Mouse (Mus musculus): ENCODE data around the gene Neb.

GRCm38 (mm10) chr2:52420001-52420710 is 41.9 kb upstream of the Neb start:
- TF ChIP-seq CEBPB (IDR thresholded peaks at IDR 0.05; ENCODE audit: insufficient read depth, poor library complexity, severe bottlenecking) (no peak), TCF12 (IDR thresholded peaks at IDR 0.05; ENCODE audit: insufficient read depth, poor library complexity, severe bottlenecking) (no peak), MYOG (IDR thresholded peaks at IDR 0.05; ENCODE audit: control insufficient read depth in 1 of 3, insufficient read depth in 1 of 3, insufficient read length in 2 of 3, low read depth in 2 of 3) (no peak), POLR2A (IDR thresholded peaks at IDR 0.05; ENCODE audit: insufficient read length, low read depth) (no peak), MAX (IDR thresholded peaks at IDR 0.05; ENCODE audit: low read depth) (no peak), SRF (IDR thresholded peaks at IDR 0.05; ENCODE audit: control insufficient read depth, insufficient read length, low read depth) (no peak), USF1 (IDR thresholded peaks at IDR 0.05; ENCODE audit: low read depth) (no peak), E2F4 (IDR thresholded peaks at IDR 0.05; ENCODE audit: insufficient read depth) (no peak), MYOD1 (IDR thresholded peaks at IDR 0.05; ENCODE audit: control insufficient read depth in 1 of 3, insufficient read length in 2 of 3, low read depth in 2 of 3) (no peak), POLR2AphosphoS2 (IDR thresholded peaks at IDR 0.05; ENCODE audit: insufficient read length, low read depth) (no peak), REST (IDR thresholded peaks at IDR 0.05; ENCODE audit: insufficient read depth, insufficient read length) (no peak)
